Mouse (Mus musculus): ENCODE measurements around the gene Chchd5. TPM values are rescaled to one million over a fixed set of nuclear protein-coding genes. Genes with fewer than 3 reads are reported as not detected.

Gene Chchd5
- polyA plus RNA-seq, 1 experiment: 17.2 TPM

- H3K4me3 ChIP-seq (ENCODE audit: control insufficient read depth, low read depth, low read length): no peak overlapping the region
- TF ChIP-seq POLR2A (IDR thresholded peaks at IDR 0.05; ENCODE audit: control insufficient read depth, low read depth, low read length): no peak
- TF ChIP-seq CTCF (IDR thresholded peaks at IDR 0.05; ENCODE audit: control insufficient read depth, insufficient read depth, insufficient replicate concordance, low read depth, low read length): no peak
- no peak overlapping the region for H3K27ac ChIP-seq (ENCODE audit: control insufficient read depth, insufficient read depth, low read depth, low read length)
Measured at GRCm38 (mm10) chr2:129151111-129151510, 21.6 kb downstream of the Chchd5 start.

GRCm38 (mm10) chr2:129152751-129153150, 23.3 kb downstream of the Chchd5 start:
- no peaks in the 10 kb centered on the region for H3K27me3 ChIP-seq (ENCODE audit: control insufficient read depth, insufficient read depth, low read length)
- H3K4me3 ChIP-seq (ENCODE audit: control insufficient read depth, low read depth, low read length): no peak overlapping the region
- TF ChIP-seq CTCF (IDR thresholded peaks at IDR 0.05; ENCODE audit: control insufficient read depth, insufficient read depth, insufficient replicate concordance, low read depth, low read length): no peak
- TF ChIP-seq POLR2A (IDR thresholded peaks at IDR 0.05; ENCODE audit: control insufficient read depth, low read depth, low read length): no peak
- no peaks in the 10 kb centered on the region for H3K36me3 ChIP-seq (ENCODE audit: control insufficient read depth, insufficient read depth, low read length)
- H3K27ac ChIP-seq (ENCODE audit: control insufficient read depth, insufficient read depth, low read depth, low read length): no peak overlapping the region
- no peaks in the 10 kb centered on the region for H3K4me1 ChIP-seq (ENCODE audit: control insufficient read depth, insufficient read depth, low read length)

More at GRCm38 (mm10) chr2:129151111-129151510, 21.6 kb downstream of the Chchd5 start:
- no peaks in the 10 kb centered on the region for H3K36me3 ChIP-seq (ENCODE audit: control insufficient read depth, insufficient read depth, low read length)
- no peaks in the 10 kb centered on the region for H3K4me1 ChIP-seq (ENCODE audit: control insufficient read depth, insufficient read depth, low read length)
- H3K27me3 ChIP-seq (ENCODE audit: control insufficient read depth, insufficient read depth, low read length): no peaks in the 10 kb centered on the region

GRCm38 (mm10) chr2:129164815-129165214, 35.3 kb downstream of the Chchd5 start:
- Histone ChIP-seq H3K36me3 (ENCODE audit: control insufficient read depth, insufficient read depth, low read length) (no peaks in the 10 kb centered on the region), H3K27me3 (ENCODE audit: control insufficient read depth, insufficient read depth, low read length) (no peaks in the 10 kb centered on the region), H3K4me3 (ENCODE audit: control insufficient read depth, low read depth, low read length) (peak overlapping the region; percentile 25), H3K4me1 (ENCODE audit: control insufficient read depth, insufficient read depth, low read length) (no peaks in the 10 kb centered on the region), H3K27ac (ENCODE audit: control insufficient read depth, insufficient read depth, low read depth, low read length) (no peak overlapping the region)
- TF ChIP-seq CTCF (IDR thresholded peaks at IDR 0.05; ENCODE audit: control insufficient read depth, insufficient read depth, insufficient replicate concordance, low read depth, low read length) (no peak), POLR2A (IDR thresholded peaks at IDR 0.05; ENCODE audit: control insufficient read depth, low read depth, low read length) (no peak)

- Histone ChIP-seq H3K36me3 (ENCODE audit: control insufficient read depth, insufficient read depth, low read length) (no peaks in the 10 kb centered on the region), H3K27me3 (ENCODE audit: control insufficient read depth, insufficient read depth, low read length) (no peaks in the 10 kb centered on the region), H3K4me1 (ENCODE audit: control insufficient read depth, insufficient read depth, low read length) (no peaks in the 10 kb centered on the region), H3K27ac (ENCODE audit: control insufficient read depth, insufficient read depth, low read depth, low read length) (no peak overlapping the region), H3K4me3 (ENCODE audit: control insufficient read depth, low read depth, low read length) (no peak overlapping the region)
- no peak for TF ChIP-seq POLR2A (IDR thresholded peaks at IDR 0.05; ENCODE audit: control insufficient read depth, low read depth, low read length)
Measured at GRCm38 (mm10) chr2:129166466-129167463, 37.3 kb downstream of the Chchd5 start.

GRCm38 (mm10) chr2:129173386-129173785, 43.9 kb downstream of the Chchd5 start:
- Histone ChIP-seq H3K4me1 (ENCODE audit: control insufficient read depth, insufficient read depth, low read length) (peaks cover 5% of the 10 kb centered on the region), H3K36me3 (ENCODE audit: control insufficient read depth, insufficient read depth, low read length) (no peaks in the 10 kb centered on the region), H3K4me3 (ENCODE audit: control insufficient read depth, low read depth, low read length) (no peak overlapping the region), H3K27ac (ENCODE audit: control insufficient read depth, insufficient read depth, low read depth, low read length) (no peak overlapping the region), H3K27me3 (ENCODE audit: control insufficient read depth, insufficient read depth, low read length) (no peaks in the 10 kb centered on the region)
- no peak for TF ChIP-seq CTCF (IDR thresholded peaks at IDR 0.05; ENCODE audit: control insufficient read depth, insufficient read depth, insufficient replicate concordance, low read depth, low read length)
- no peak for TF ChIP-seq POLR2A (IDR thresholded peaks at IDR 0.05; ENCODE audit: control insufficient read depth, low read depth, low read length)

- Histone ChIP-seq H3K36me3 (ENCODE audit: control insufficient read depth, insufficient read depth, low read length) (no peaks in the 10 kb centered on the region), H3K4me3 (ENCODE audit: control insufficient read depth, low read depth, low read length) (no peak overlapping the region), H3K27me3 (ENCODE audit: control insufficient read depth, insufficient read depth, low read length) (no peaks in the 10 kb centered on the region), H3K27ac (ENCODE audit: control insufficient read depth, insufficient read depth, low read depth, low read length) (no peak overlapping the region), H3K4me1 (ENCODE audit: control insufficient read depth, insufficient read depth, low read length) (peaks cover 5% of the 10 kb centered on the region)
- TF ChIP-seq POLR2A (IDR thresholded peaks at IDR 0.05; ENCODE audit: control insufficient read depth, low read depth, low read length): no peak
- peak; percentile 43; the same call in 1 of the 2 replicates for TF ChIP-seq CTCF (IDR thresholded peaks at IDR 0.05; ENCODE audit: control insufficient read depth, insufficient read depth, insufficient replicate concordance, low read depth, low read length)
Measured at GRCm38 (mm10) chr2:129174474-129174873, 45.0 kb downstream of the Chchd5 start.

GRCm38 (mm10) chr2:129175636-129176035, 46.1 kb downstream of the Chchd5 start:
- Histone ChIP-seq H3K36me3 (ENCODE audit: control insufficient read depth, insufficient read depth, low read length) (no peaks in the 10 kb centered on the region), H3K4me1 (ENCODE audit: control insufficient read depth, insufficient read depth, low read length) (peaks cover 5% of the 10 kb centered on the region), H3K4me3 (ENCODE audit: control insufficient read depth, low read depth, low read length) (no peak overlapping the region), H3K27me3 (ENCODE audit: control insufficient read depth, insufficient read depth, low read length) (no peaks in the 10 kb centered on the region), H3K27ac (ENCODE audit: control insufficient read depth, insufficient read depth, low read depth, low read length) (no peak overlapping the region)
- TF ChIP-seq CTCF (IDR thresholded peaks at IDR 0.05; ENCODE audit: control insufficient read depth, insufficient read depth, insufficient replicate concordance, low read depth, low read length): no peak
- TF ChIP-seq POLR2A (IDR thresholded peaks at IDR 0.05; ENCODE audit: control insufficient read depth, low read depth, low read length): no peak
